Mouse (Mus musculus): ENCODE results near the gene Jade1. TPM values are rescaled to one million over a fixed set of nuclear protein-coding genes. Genes with fewer than 3 reads are reported as not detected.

The Jade1 gene
- total and polyA plus RNA-seq, 3 experiments = 9.6 to 11.0 (median 10.7) TPM

DNA sequence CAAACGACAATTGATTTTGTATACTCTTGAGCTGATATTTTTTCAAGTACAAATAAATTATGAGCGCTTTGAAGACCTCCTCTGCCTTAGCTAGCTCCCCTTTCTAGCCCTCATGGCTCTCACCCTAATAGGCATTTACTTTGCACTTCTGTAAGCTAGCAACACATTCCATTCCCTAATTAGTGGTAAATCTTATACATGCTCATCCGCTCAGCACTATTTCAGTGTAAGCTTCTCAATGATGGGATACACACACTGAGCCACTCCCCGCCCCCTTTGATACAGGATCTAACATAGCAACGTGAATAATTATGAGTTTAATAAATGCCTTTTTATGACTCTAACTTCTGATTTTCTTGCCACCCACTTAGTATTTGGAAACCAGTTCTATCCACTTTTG lies 41.5 kb upstream of the Jade1 start:
- Histone ChIP-seq H3K36me3 (replicated peaks in 1 of 2; ENCODE audit: control insufficient read depth in 1 of 2, insufficient read depth in 1 of 2, low read length in 1 of 2) (no peaks in the 10 kb centered on the region), H3K4me3 (replicated peaks in 1 of 3; ENCODE audit: low read depth in 2 of 3, low read length in 2 of 3, poor library complexity in 1 of 3) (no peak overlapping the region), H3K4me2 (ENCODE audit: insufficient read depth, low read depth, poor library complexity, severe bottlenecking) (no peak overlapping the region), H3K27ac (ENCODE audit: insufficient read depth, low read depth) (no peak overlapping the region), H3K9ac (ENCODE audit: insufficient read depth, low read depth) (no peak overlapping the region), H3K79me2 (replicated peaks; ENCODE audit: control insufficient read depth, extremely low read depth, insufficient read depth, poor library complexity, severe bottlenecking) (no peaks in the 10 kb centered on the region), H3K4me1 (ENCODE audit: control insufficient read depth in 1 of 2, insufficient read depth in 2 of 2) (0 out of 4 replicates have a peak, but pooled peaks cover 0 to 5% of the 10 kb centered on the region in 2 experiments), H3K9me3 (replicated peaks; ENCODE audit: low read length) (no peaks in the 10 kb centered on the region), H3K27me3 (replicated peaks) (no peaks in the 10 kb centered on the region)
- dilution Hi-C loops (cut with MboI; ENCODE audit: extremely low pct_ligation_motif_present, extremely low pct_unique_long_range_greater_than_20kb, low sequenced_read_pairs) (no loop called here), in situ Hi-C loops (cut with MboI; ENCODE audit: low pct_ligation_motif_present, low pct_unique_long_range_greater_than_20kb, low sequenced_read_pairs) (no loop called here)
- TF ChIP-seq KAT2A (IDR thresholded peaks at IDR 0.05; ENCODE audit: insufficient replicate concordance, low read length) (no peak), PAX5 (IDR thresholded peaks at IDR 0.05; ENCODE audit: low read length) (no peak), SIN3A (IDR thresholded peaks at IDR 0.05; ENCODE audit: low read length) (no peak), RAD21 (IDR thresholded peaks at IDR 0.05; ENCODE audit: low read depth, low read length) (no peak), ETS1 (conservative IDR thresholded peaks at IDR 0.05; ENCODE audit: low read depth, low read length) (no peak), CTCF (conservative IDR thresholded peaks at IDR 0.05 in 1 of 2, IDR thresholded peaks at IDR 0.05 in 1 of 2; ENCODE audit: low read depth in 2 of 2, low read length in 2 of 2) (no peak), JUN (IDR thresholded peaks at IDR 0.05; ENCODE audit: insufficient read depth, low read depth, low read length) (no peak), TBP (conservative IDR thresholded peaks at IDR 0.05; ENCODE audit: low read depth, low read length) (no peak), ZC3H11A (IDR thresholded peaks at IDR 0.05; ENCODE audit: low read depth, low read length) (no peak), CHD1 (IDR thresholded peaks at IDR 0.05; ENCODE audit: low read depth, low read length) (no peak), USF1 (IDR thresholded peaks at IDR 0.05; ENCODE audit: low read depth, low read length) (no peak), ELF1 (IDR thresholded peaks at IDR 0.05; ENCODE audit: low read depth, low read length) (no peak), POLR2A (IDR thresholded peaks at IDR 0.05; ENCODE audit: low read depth, low read length) (no peak), UBTF (IDR thresholded peaks at IDR 0.05; ENCODE audit: low read depth, low read length) (no peak), ZNF384 (IDR thresholded peaks at IDR 0.05; ENCODE audit: low read depth, low read length) (no peak), MAX (IDR thresholded peaks at IDR 0.05; ENCODE audit: low read length) (no peak), SMC3 (IDR thresholded peaks at IDR 0.05; ENCODE audit: low read depth, low read length) (no peak)
- DNase-seq (ENCODE audit: extremely low read depth) = no peak

DNA sequence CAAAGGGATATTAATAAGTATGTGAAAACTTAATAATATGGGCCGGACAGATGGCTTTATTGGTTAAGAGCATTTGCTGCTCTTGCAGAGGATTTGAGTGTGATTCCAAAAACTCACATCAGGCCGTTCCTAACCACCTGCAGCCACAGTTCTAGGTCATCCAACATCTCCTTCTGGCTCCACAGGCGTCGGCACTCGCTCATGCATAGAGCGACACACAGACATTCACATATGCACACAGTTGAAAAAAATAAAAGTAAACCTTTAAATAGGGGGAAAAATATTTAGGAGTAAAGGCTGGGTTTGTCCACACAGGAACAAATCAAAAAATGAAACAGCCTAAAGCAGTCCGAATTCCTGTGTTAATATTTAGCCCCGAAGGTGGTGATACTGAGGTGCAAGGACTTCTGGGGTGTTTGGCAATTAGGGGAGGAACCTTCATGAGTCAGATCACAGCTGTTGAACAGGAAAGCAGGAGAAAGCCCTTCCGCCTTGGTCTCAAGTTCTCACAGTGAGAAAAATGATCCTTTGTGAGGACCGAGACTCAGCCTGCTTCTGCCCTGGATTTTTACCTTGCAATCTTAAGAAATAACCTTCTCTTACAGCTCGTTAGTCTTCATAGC lies 40.7 kb upstream of the Jade1 start:
- Histone ChIP-seq H3K4me2 (ENCODE audit: insufficient read depth, low read depth, poor library complexity, severe bottlenecking) (no peak overlapping the region), H3K9ac (ENCODE audit: insufficient read depth, low read depth) (no peak overlapping the region), H3K4me1 (ENCODE audit: control insufficient read depth in 1 of 2, insufficient read depth in 2 of 2) (0 out of 4 replicates have a peak, but pooled peaks cover 0 to 5% of the 10 kb centered on the region in 2 experiments), H3K27me3 (replicated peaks) (no peaks in the 10 kb centered on the region), H3K79me2 (replicated peaks; ENCODE audit: control insufficient read depth, extremely low read depth, insufficient read depth, poor library complexity, severe bottlenecking) (no peaks in the 10 kb centered on the region), H3K27ac (ENCODE audit: insufficient read depth, low read depth) (no peak overlapping the region), H3K9me3 (replicated peaks; ENCODE audit: low read length) (no peaks in the 10 kb centered on the region), H3K4me3 (replicated peaks in 1 of 3; ENCODE audit: low read depth in 2 of 3, low read length in 2 of 3, poor library complexity in 1 of 3) (no peak overlapping the region), H3K36me3 (replicated peaks in 1 of 2; ENCODE audit: control insufficient read depth in 1 of 2, insufficient read depth in 1 of 2, low read length in 1 of 2) (no peaks in the 10 kb centered on the region)
- in situ Hi-C loops (cut with MboI; ENCODE audit: low pct_ligation_motif_present, low pct_unique_long_range_greater_than_20kb, low sequenced_read_pairs) = no loop called here
- DNase-seq (ENCODE audit: extremely low read depth) = no peak
- TF ChIP-seq UBTF (IDR thresholded peaks at IDR 0.05; ENCODE audit: low read depth, low read length) (no peak), ETS1 (conservative IDR thresholded peaks at IDR 0.05; ENCODE audit: low read depth, low read length) (no peak), POLR2AphosphoS2 (IDR thresholded peaks at IDR 0.05; ENCODE audit: low read depth, low read length) (no peak), MXI1 (IDR thresholded peaks at IDR 0.05; ENCODE audit: low read depth, low read length) (no peak)
- dilution Hi-C loops (cut with MboI; ENCODE audit: extremely low pct_ligation_motif_present, extremely low pct_unique_long_range_greater_than_20kb, low sequenced_read_pairs) = no loop called here
